Mouse (Mus musculus) telencephalon, adult 2 months (tissue): ENCODE measurements around the gene Cxadr.
"Not testable (repeated sequence)": the region's sequence is repeated elsewhere in the genome, so short reads cannot be mapped to it uniquely, and the experiment has no call there.

Experiments used
- DNase-seq: peaks from one replicate; pipeline ENCODE4 v3.0.0-alpha.2; 2011; ENCODE audit warnings: low read depth, low spot score

Gene Cxadr

GRCm38 (mm10) chr16:78361466-78361865 is 60.2 kb downstream of the Cxadr start:
- no peak for DNase-seq

GRCm38 (mm10) chr16:78364554-78364953 is 63.3 kb downstream of the Cxadr start:
- DNase-seq: not testable (repeated sequence)

- DNase-seq: no peak
Measured at GRCm38 (mm10) chr16:78371491-78372046, 70.3 kb downstream of the Cxadr start.

- DNase-seq: no peak
Measured at GRCm38 (mm10) chr16:78372786-78373185, 71.5 kb downstream of the Cxadr start.

GRCm38 (mm10) chr16:78373743-78374142 is 72.5 kb downstream of the Cxadr start:
- no peak for DNase-seq

- no peak for DNase-seq
Measured at GRCm38 (mm10) chr16:78375222-78375621, 73.9 kb downstream of the Cxadr start.

GRCm38 (mm10) chr16:78375821-78376691 is 74.8 kb downstream of the Cxadr start:
- DNase-seq: no peak

- peak; percentile 38 for DNase-seq
Measured at GRCm38 (mm10) chr16:78376745-78377570, 75.7 kb downstream of the Cxadr start, which contains the start of gene Btg3. TSS of gene Btg3 (minus strand) at chr16:78377192.

- no peak for DNase-seq
Measured at GRCm38 (mm10) chr16:78378493-78378892, 77.2 kb downstream of the Cxadr start.

- DNase-seq: no peak
Measured at GRCm38 (mm10) chr16:78389122-78389521, 87.8 kb downstream of the Cxadr start.

- DNase-seq: no peak
Measured at GRCm38 (mm10) chr16:78389986-78390385, 88.7 kb downstream of the Cxadr start.

GRCm38 (mm10) chr16:78391354-78391753 is 90.1 kb downstream of the Cxadr start:
- DNase-seq: no peak

- DNase-seq: no peak
Measured at GRCm38 (mm10) chr16:78398734-78399133, 97.4 kb downstream of the Cxadr start.

GRCm38 (mm10) chr16:78399423-78399822 is 98.1 kb downstream of the Cxadr start:
- DNase-seq: no peak

- DNase-seq: no peak
Measured at GRCm38 (mm10) chr16:78402316-78402715, 101.0 kb downstream of the Cxadr start.

- no peak for DNase-seq
Measured at GRCm38 (mm10) chr16:78406657-78407056, 105.4 kb downstream of the Cxadr start.

GRCm38 (mm10) chr16:78407855-78408254 is 106.6 kb downstream of the Cxadr start:
- DNase-seq: peak; percentile 18
